Mouse (Mus musculus) spleen, adult 10 weeks (tissue): ENCODE data around the gene Areg. TPM values are rescaled to one million over a fixed set of nuclear protein-coding genes. Genes with fewer than 3 reads are reported as not detected.

Source experiments
- polyA plus RNA-seq: library from polyadenylated mRNA; stranded (reverse); fragments of 350-450 nt; fragmentation: Illumina TruSeq; extraction: RNeasy Lipid Tissue Mini Kit (QIAGEN cat#74804); gene quantifications from one replicate; pipeline ENCODE4 v1.2.3, GENCODE M21; 2015; ENCODE audit warnings: low replicate concordance; ENCODE audit not compliant: insufficient read depth

Gene Areg
- polyA plus RNA-seq = not detected

DNA sequence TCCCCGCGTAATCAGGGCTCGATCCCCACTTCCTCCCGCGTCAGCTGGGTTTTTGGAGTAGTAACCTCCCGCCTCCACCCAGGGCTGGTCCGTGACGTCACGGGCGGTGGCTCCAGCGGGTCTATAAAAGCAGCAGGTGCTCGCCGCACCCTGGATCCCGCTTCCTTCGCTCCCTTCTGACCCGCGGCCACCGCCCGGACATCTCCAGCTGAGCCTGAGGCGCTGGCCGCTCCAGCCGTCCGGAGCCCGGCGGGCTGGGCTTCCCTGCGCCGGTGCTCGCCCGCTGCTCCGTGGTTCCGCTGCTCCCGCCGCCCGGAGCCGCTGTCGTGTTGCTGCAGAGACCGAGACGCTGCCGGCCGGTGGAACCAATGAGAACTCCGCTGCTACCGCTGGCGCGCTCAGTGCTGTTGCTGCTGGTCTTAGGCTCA is at the start of gene Areg:
Areg (plus strand) TSS at position 154 of the 428 bp plus-strand sequence.

Other genes starting within 250 kb of the Areg start
- 1.3 TPM for gene Cxcl1, start 248.4 kb upstream of the Areg start, polyA plus RNA-seq
- gene Cxcl2, start 235.7 kb upstream of the Areg start, polyA plus RNA-seq = 0.22 TPM
- gene Mthfd2l, start 208.5 kb upstream of the Areg start, polyA plus RNA-seq = 15.7 TPM
- not detected for gene Epgn, start 112.1 kb upstream of the Areg start, polyA plus RNA-seq
- gene Ereg, start 65.0 kb upstream of the Areg start, polyA plus RNA-seq = not detected